Mouse (Mus musculus) midbrain, embryonic 12.5 days (tissue): ENCODE results near the gene F2. TPM values are rescaled to one million over a fixed set of nuclear protein-coding genes. Genes with fewer than 3 reads are reported as not detected.

Experiments
- ATAC-seq: fragments of 200-750 bp; cut with Nextera tagmentation; 2 replicates; pipeline ENCODE4 v1.8.0; 2017; ENCODE audit warnings: low read depth, moderate TSS enrichment, moderate library complexity; ENCODE audit not compliant: low FRiP score
- H3K27ac ChIP-seq: fragments of 300-500 bp; sonication (generic); replicated peaks from 2 replicates; pipeline ENCODE4 v1.5.1; 2016; ENCODE audit warnings: mild to moderate bottlenecking
- H3K27me3 ChIP-seq: fragments of 300-500 bp; sonication (generic); 2 replicates; pipeline ENCODE4 v1.6.1; 2016; ENCODE audit warnings: mild to moderate bottlenecking
- H3K36me3 ChIP-seq: fragments of 300-500 bp; sonication (generic); 2 replicates; pipeline ENCODE4 v1.6.1; 2016
- H3K4me1 ChIP-seq: fragments of 300-500 bp; sonication (generic); 2 replicates; pipeline ENCODE4 v1.6.1; 2016
- H3K4me2 ChIP-seq: fragments of 300-500 bp; sonication (generic); replicated peaks from 2 replicates; pipeline ENCODE4 v1.6.1; 2016; ENCODE audit warnings: mild to moderate bottlenecking, moderate library complexity
- H3K4me3 ChIP-seq: fragments of 300-500 bp; sonication (generic); 2 replicates; pipeline ENCODE4 v1.5.1; 2016; ENCODE audit warnings: mild to moderate bottlenecking
- H3K9ac ChIP-seq: fragments of 300-500 bp; sonication (generic); replicated peaks from 2 replicates; pipeline ENCODE4 v1.6.1; 2016; ENCODE audit warnings: mild to moderate bottlenecking, moderate library complexity
- H3K9me3 ChIP-seq: fragments of 300-500 bp; sonication (generic); 2 replicates; pipeline ENCODE4 v1.6.1; 2016; ENCODE audit warnings: mild to moderate bottlenecking
- WGBS: fragments of 180-500 bp; shearing (Covaris S2); methylation state at CpG from one replicate; pipeline ENCODE4 v1.1.7; 2016; 5-methylcytosine and 5-hydroxymethylcytosine counted together
- polyA plus RNA-seq: library from polyadenylated mRNA; unstranded; fragments of >200 nt; fragmentation: Nextera tagmentation; extraction: Ambion mirVana; gene quantifications from 2 replicates; pipeline ENCODE4 v1.2.1, GENCODE M21; 2016

The F2 gene
- polyA plus RNA-seq, 1 experiment from 2014 or later = not detected

- Histone ChIP-seq H3K36me3 (peaks cover 58% of the 10 kb centered on the region), H3K9ac (no peak overlapping the region), H3K27ac (no peak overlapping the region), H3K9me3 (no peaks in the 10 kb centered on the region), H3K4me3 (no peak overlapping the region), H3K27me3 (no peaks in the 10 kb centered on the region), H3K4me2 (no peak overlapping the region), H3K4me1 (peaks cover 9% of the 10 kb centered on the region)
- ATAC-seq = no peak
- WGBS = 96% methylated on average over 15 of the region's 15 CpGs
Measured at GRCm38 (mm10) chr2:91645354-91645753, 9.1 kb upstream of the F2 start.

GRCm38 (mm10) chr2:91644021-91644420, 7.8 kb upstream of the F2 start:
- ATAC-seq = no peak
- Histone ChIP-seq H3K27ac (no peak overlapping the region), H3K4me2 (no peak overlapping the region), H3K4me3 (no peak overlapping the region), H3K36me3 (peaks cover 58% of the 10 kb centered on the region), H3K9ac (0 out of 2 replicates have a peak overlapping the region, but pooled peaks have one; percentile 20), H3K4me1 (peaks cover 7% of the 10 kb centered on the region), H3K9me3 (no peaks in the 10 kb centered on the region), H3K27me3 (no peaks in the 10 kb centered on the region)
- 95% methylated on average over 11 of the region's 11 CpGs for WGBS

- no peaks in the 10 kb centered on the region for H3K4me1 ChIP-seq
- no peak overlapping the region for H3K4me2 ChIP-seq
- WGBS = 96% methylated on average over 2 of the region's 2 CpGs
- H3K9me3 ChIP-seq = no peaks in the 10 kb centered on the region
- H3K4me3 ChIP-seq = no peak overlapping the region
- no peak overlapping the region for H3K27ac ChIP-seq
- ATAC-seq = no peak
- peaks cover 56% of the 10 kb centered on the region for H3K36me3 ChIP-seq
- H3K27me3 ChIP-seq = no peaks in the 10 kb centered on the region
- no peak overlapping the region for H3K9ac ChIP-seq
Measured at GRCm38 (mm10) chr2:91642825-91643415, 6.7 kb upstream of the F2 start.

- no peak for ATAC-seq
- Histone ChIP-seq H3K36me3 (peaks cover 17% of the 10 kb centered on the region), H3K4me2 (no peak overlapping the region), H3K4me1 (no peaks in the 10 kb centered on the region), H3K9ac (no peak overlapping the region), H3K4me3 (no peak overlapping the region), H3K27me3 (no peaks in the 10 kb centered on the region), H3K9me3 (no peaks in the 10 kb centered on the region), H3K27ac (no peak overlapping the region)
- 85% methylated on average over 6 of the region's 6 CpGs for WGBS
Measured at GRCm38 (mm10) chr2:91638931-91639330, 2.7 kb upstream of the F2 start.

GRCm38 (mm10) chr2:91636727-91637338, 619 bp upstream of the F2 start:
- no peaks in the 10 kb centered on the region for H3K27me3 ChIP-seq
- no peak overlapping the region for H3K4me3 ChIP-seq
- H3K4me1 ChIP-seq = no peaks in the 10 kb centered on the region
- no peak for ATAC-seq
- H3K36me3 ChIP-seq = no peaks in the 10 kb centered on the region
- 82% methylated on average over 5 of the region's 5 CpGs for WGBS
- H3K27ac ChIP-seq = no peak overlapping the region
- no peak overlapping the region for H3K4me2 ChIP-seq
- H3K9me3 ChIP-seq = no peaks in the 10 kb centered on the region
- H3K9ac ChIP-seq = no peak overlapping the region

- no peaks in the 10 kb centered on the region for H3K27me3 ChIP-seq
- no peaks in the 10 kb centered on the region for H3K36me3 ChIP-seq
- H3K4me2 ChIP-seq = no peak overlapping the region
- no peak overlapping the region for H3K4me3 ChIP-seq
- H3K4me1 ChIP-seq = no peaks in the 10 kb centered on the region
- ATAC-seq = no peak
- 89% methylated on average over 11 of the region's 11 CpGs for WGBS
- H3K27ac ChIP-seq = no peak overlapping the region
- H3K9me3 ChIP-seq = no peaks in the 10 kb centered on the region
- H3K9ac ChIP-seq = no peak overlapping the region
Measured at GRCm38 (mm10) chr2:91635486-91635885, 728 bp downstream of the F2 start.

- no peak for ATAC-seq
- Histone ChIP-seq H3K4me2 (no peak overlapping the region), H3K9ac (no peak overlapping the region), H3K4me1 (no peaks in the 10 kb centered on the region), H3K9me3 (no peaks in the 10 kb centered on the region), H3K4me3 (no peak overlapping the region), H3K27me3 (no peaks in the 10 kb centered on the region), H3K36me3 (no peaks in the 10 kb centered on the region), H3K27ac (no peak overlapping the region)
- 83% methylated on average over 9 of the region's 9 CpGs for WGBS
Measured at GRCm38 (mm10) chr2:91634841-91635240, 1.4 kb downstream of the F2 start.

GRCm38 (mm10) chr2:91633334-91633977, 2.8 kb downstream of the F2 start:
- H3K4me2 ChIP-seq = no peak overlapping the region
- no peaks in the 10 kb centered on the region for H3K9me3 ChIP-seq
- no peak overlapping the region for H3K27ac ChIP-seq
- WGBS = 84% methylated on average over 12 of the region's 12 CpGs
- H3K36me3 ChIP-seq = no peaks in the 10 kb centered on the region
- H3K4me1 ChIP-seq = no peaks in the 10 kb centered on the region
- no peaks in the 10 kb centered on the region for H3K27me3 ChIP-seq
- H3K9ac ChIP-seq = no peak overlapping the region
- no peak overlapping the region for H3K4me3 ChIP-seq
- no peak for ATAC-seq

GRCm38 (mm10) chr2:91632316-91632715, 3.9 kb downstream of the F2 start:
- Histone ChIP-seq H3K4me1 (no peaks in the 10 kb centered on the region), H3K4me3 (no peak overlapping the region), H3K27me3 (no peaks in the 10 kb centered on the region), H3K4me2 (no peak overlapping the region), H3K9ac (no peak overlapping the region), H3K36me3 (no peaks in the 10 kb centered on the region), H3K27ac (no peak overlapping the region), H3K9me3 (no peaks in the 10 kb centered on the region)
- WGBS = 88% methylated on average over 5 of the region's 5 CpGs
- no peak for ATAC-seq

- no peak for ATAC-seq
- Histone ChIP-seq H3K9ac (no peak overlapping the region), H3K4me2 (no peak overlapping the region), H3K27ac (no peak overlapping the region), H3K4me3 (no peak overlapping the region), H3K4me1 (no peaks in the 10 kb centered on the region), H3K27me3 (no peaks in the 10 kb centered on the region), H3K9me3 (no peaks in the 10 kb centered on the region), H3K36me3 (no peaks in the 10 kb centered on the region)
- 88% methylated on average over 5 of the region's 5 CpGs for WGBS
Measured at GRCm38 (mm10) chr2:91631826-91632225, 4.4 kb downstream of the F2 start.

- Histone ChIP-seq H3K4me2 (no peak overlapping the region), H3K4me1 (no peaks in the 10 kb centered on the region), H3K27ac (no peak overlapping the region), H3K9me3 (no peaks in the 10 kb centered on the region), H3K36me3 (no peaks in the 10 kb centered on the region), H3K27me3 (no peaks in the 10 kb centered on the region), H3K4me3 (no peak overlapping the region), H3K9ac (no peak overlapping the region)
- ATAC-seq = no peak
- 89% methylated on average over 12 of the region's 12 CpGs for WGBS
Measured at GRCm38 (mm10) chr2:91630384-91630783, 5.8 kb downstream of the F2 start.

- WGBS = 89% methylated on average over 18 of the region's 18 CpGs
- H3K9ac ChIP-seq = no peak overlapping the region
- no peaks in the 10 kb centered on the region for H3K4me1 ChIP-seq
- ATAC-seq = no peak
- H3K9me3 ChIP-seq = no peaks in the 10 kb centered on the region
- no peaks in the 10 kb centered on the region for H3K27me3 ChIP-seq
- no peaks in the 10 kb centered on the region for H3K36me3 ChIP-seq
- H3K4me3 ChIP-seq = no peak overlapping the region
- H3K4me2 ChIP-seq = no peak overlapping the region
- no peak overlapping the region for H3K27ac ChIP-seq
Measured at GRCm38 (mm10) chr2:91629682-91630081, 6.5 kb downstream of the F2 start.
